Mouse (Mus musculus): ENCODE measurements around the gene Cd7. TPM values are rescaled to one million over a fixed set of nuclear protein-coding genes. Genes with fewer than 3 reads are reported as not detected.
A peak's percentile ranks its signal among the peaks of the same experiment; 100 is the strongest.

Cd7 gene
- polyA plus RNA-seq, 1 experiment from 2014 or later: not detected

GRCm38 (mm10) chr11:121041212-121041611 is 2.0 kb upstream of the Cd7 start:
- Histone ChIP-seq H3K4me2 (ENCODE audit: low read length) (no peak overlapping the region), H3K9me3 (ENCODE audit: control insufficient read depth, low read length) (no peaks in the 10 kb centered on the region), H3K36me3 (ENCODE audit: control insufficient read depth, insufficient read depth, low read length) (no peaks in the 10 kb centered on the region), H3K4me1 (ENCODE audit: control insufficient read depth, insufficient read depth, low read depth, low read length) (no peaks in the 10 kb centered on the region), H3K9ac (ENCODE audit: low read depth, low read length) (no peak overlapping the region), H3K4me3 (ENCODE audit: low read length) (no peak overlapping the region), H3K27ac (ENCODE audit: low read depth, low read length) (no peak overlapping the region), H3K27me3 (replicated peaks; ENCODE audit: control insufficient read depth, insufficient read depth, low read length) (no peaks in the 10 kb centered on the region)
- no peak for ATAC-seq
- WGBS: 13% methylated on average over 4 of the region's 4 CpGs

GRCm38 (mm10) chr11:121038366-121039240 is 615 bp downstream of the Cd7 start:
- ATAC-seq: no peak
- Histone ChIP-seq H3K4me1 (ENCODE audit: control insufficient read depth, insufficient read depth, low read depth, low read length) (no peaks in the 10 kb centered on the region), H3K4me2 (ENCODE audit: low read length) (no peak overlapping the region), H3K27ac (ENCODE audit: low read depth, low read length) (no peak overlapping the region), H3K27me3 (replicated peaks; ENCODE audit: control insufficient read depth, insufficient read depth, low read length) (no peaks in the 10 kb centered on the region), H3K9me3 (ENCODE audit: control insufficient read depth, low read length) (no peaks in the 10 kb centered on the region), H3K36me3 (ENCODE audit: control insufficient read depth, insufficient read depth, low read length) (no peaks in the 10 kb centered on the region), H3K4me3 (ENCODE audit: low read length) (no peak overlapping the region), H3K9ac (ENCODE audit: low read depth, low read length) (no peak overlapping the region)
- 88% methylated on average over 11 of the region's 11 CpGs for WGBS

GRCm38 (mm10) chr11:121033118-121033517 is 6.1 kb downstream of the Cd7 start:
- Histone ChIP-seq H3K27ac (ENCODE audit: low read depth, low read length) (no peak overlapping the region), H3K4me2 (ENCODE audit: low read length) (no peak overlapping the region), H3K4me1 (ENCODE audit: control insufficient read depth, insufficient read depth, low read depth, low read length) (no peaks in the 10 kb centered on the region), H3K27me3 (replicated peaks; ENCODE audit: control insufficient read depth, insufficient read depth, low read length) (no peaks in the 10 kb centered on the region), H3K4me3 (ENCODE audit: low read length) (no peak overlapping the region), H3K36me3 (ENCODE audit: control insufficient read depth, insufficient read depth, low read length) (no peaks in the 10 kb centered on the region), H3K9me3 (ENCODE audit: control insufficient read depth, low read length) (no peaks in the 10 kb centered on the region), H3K9ac (ENCODE audit: low read depth, low read length) (no peak overlapping the region)
- ATAC-seq: no peak
- 85% methylated on average over 5 of the region's 5 CpGs for WGBS

- Histone ChIP-seq H3K36me3 (ENCODE audit: control insufficient read depth, insufficient read depth, low read length) (no peaks in the 10 kb centered on the region), H3K4me1 (ENCODE audit: control insufficient read depth, insufficient read depth, low read depth, low read length) (no peaks in the 10 kb centered on the region)
- 88% methylated on average over 7 of the region's 7 CpGs for WGBS
Observed at GRCm38 (mm10) chr11:121027259-121027658, 12.0 kb downstream of the Cd7 start.

GRCm38 (mm10) chr11:121024163-121024562 is 15.1 kb downstream of the Cd7 start:
- no peaks in the 10 kb centered on the region for H3K36me3 ChIP-seq (ENCODE audit: control insufficient read depth, insufficient read depth, low read length)
- H3K4me2 ChIP-seq (ENCODE audit: low read length): no peak overlapping the region
- H3K27me3 ChIP-seq (replicated peaks; ENCODE audit: control insufficient read depth, insufficient read depth, low read length): no peaks in the 10 kb centered on the region
- H3K4me3 ChIP-seq (ENCODE audit: low read length): no peak overlapping the region
- H3K4me1 ChIP-seq (ENCODE audit: control insufficient read depth, insufficient read depth, low read depth, low read length): no peaks in the 10 kb centered on the region
- no peak overlapping the region for H3K9ac ChIP-seq (ENCODE audit: low read depth, low read length)
- H3K9me3 ChIP-seq (ENCODE audit: control insufficient read depth, low read length): no peaks in the 10 kb centered on the region
- 64% methylated on average over 6 of the region's 6 CpGs for WGBS
- ATAC-seq: no peak
- H3K27ac ChIP-seq (ENCODE audit: low read depth, low read length): no peak overlapping the region

More at GRCm38 (mm10) chr11:121027259-121027658, 12.0 kb downstream of the Cd7 start:
- Histone ChIP-seq H3K9me3 (ENCODE audit: control insufficient read depth, low read length) (no peaks in the 10 kb centered on the region), H3K4me3 (ENCODE audit: low read length) (no peak overlapping the region), H3K27ac (ENCODE audit: low read depth, low read length) (no peak overlapping the region), H3K27me3 (replicated peaks; ENCODE audit: control insufficient read depth, insufficient read depth, low read length) (no peaks in the 10 kb centered on the region), H3K4me2 (ENCODE audit: low read length) (no peak overlapping the region), H3K9ac (ENCODE audit: low read depth, low read length) (no peak overlapping the region)
- ATAC-seq: no peak

GRCm38 (mm10) chr11:121019501-121019900 is 19.7 kb downstream of the Cd7 start:
- WGBS: 81% methylated on average over 5 of the region's 5 CpGs
- no peak overlapping the region for H3K27ac ChIP-seq (ENCODE audit: low read depth, low read length)
- no peak for ATAC-seq
- H3K4me1 ChIP-seq (ENCODE audit: control insufficient read depth, insufficient read depth, low read depth, low read length): no peaks in the 10 kb centered on the region
- H3K9me3 ChIP-seq (ENCODE audit: control insufficient read depth, low read length): no peaks in the 10 kb centered on the region
- H3K4me2 ChIP-seq (ENCODE audit: low read length): no peak overlapping the region
- H3K9ac ChIP-seq (ENCODE audit: low read depth, low read length): no peak overlapping the region
- H3K36me3 ChIP-seq (ENCODE audit: control insufficient read depth, insufficient read depth, low read length): no peaks in the 10 kb centered on the region
- H3K4me3 ChIP-seq (ENCODE audit: low read length): no peak overlapping the region
- no peaks in the 10 kb centered on the region for H3K27me3 ChIP-seq (replicated peaks; ENCODE audit: control insufficient read depth, insufficient read depth, low read length)

- WGBS: 39% methylated on average over 3 of the region's 3 CpGs
- H3K4me3 ChIP-seq (ENCODE audit: low read length): no peak overlapping the region
- H3K4me1 ChIP-seq (ENCODE audit: control insufficient read depth, insufficient read depth, low read depth, low read length): no peaks in the 10 kb centered on the region
- no peak overlapping the region for H3K27ac ChIP-seq (ENCODE audit: low read depth, low read length)
- H3K9me3 ChIP-seq (ENCODE audit: control insufficient read depth, low read length): no peaks in the 10 kb centered on the region
- H3K9ac ChIP-seq (ENCODE audit: low read depth, low read length): no peak overlapping the region
- H3K27me3 ChIP-seq (replicated peaks; ENCODE audit: control insufficient read depth, insufficient read depth, low read length): no peaks in the 10 kb centered on the region
- H3K4me2 ChIP-seq (ENCODE audit: low read length): no peak overlapping the region
- peak; percentile 84 for ATAC-seq
- H3K36me3 ChIP-seq (ENCODE audit: control insufficient read depth, insufficient read depth, low read length): no peaks in the 10 kb centered on the region
Observed at GRCm38 (mm10) chr11:121017703-121018102, 21.5 kb downstream of the Cd7 start.

- WGBS: 72% methylated on average over 6 of the region's 6 CpGs
- ATAC-seq: no peak
Observed at GRCm38 (mm10) chr11:121015472-121015871, 23.7 kb downstream of the Cd7 start.

GRCm38 (mm10) chr11:121014896-121015300 is 24.3 kb downstream of the Cd7 start:
- Histone ChIP-seq H3K27me3 (replicated peaks; ENCODE audit: control insufficient read depth, insufficient read depth, low read length) (no peaks in the 10 kb centered on the region), H3K4me1 (ENCODE audit: control insufficient read depth, insufficient read depth, low read depth, low read length) (no peaks in the 10 kb centered on the region), H3K4me2 (ENCODE audit: low read length) (peak overlapping the region; percentile 45), H3K4me3 (ENCODE audit: low read length) (peak overlapping the region; percentile 9; the same call in 1 of the 2 replicates), H3K9ac (ENCODE audit: low read depth, low read length) (peak overlapping the region; percentile 28; the same call in 1 of the 2 replicates), H3K36me3 (ENCODE audit: control insufficient read depth, insufficient read depth, low read length) (no peaks in the 10 kb centered on the region), H3K9me3 (ENCODE audit: control insufficient read depth, low read length) (no peaks in the 10 kb centered on the region), H3K27ac (ENCODE audit: low read depth, low read length) (no peak overlapping the region)
- no peak for ATAC-seq
- WGBS: 58% methylated on average over 19 of the region's 19 CpGs

More at GRCm38 (mm10) chr11:121015472-121015871, 23.7 kb downstream of the Cd7 start:
- Histone ChIP-seq H3K4me2 (ENCODE audit: low read length) (no peak overlapping the region), H3K36me3 (ENCODE audit: control insufficient read depth, insufficient read depth, low read length) (no peaks in the 10 kb centered on the region), H3K9me3 (ENCODE audit: control insufficient read depth, low read length) (no peaks in the 10 kb centered on the region), H3K4me3 (ENCODE audit: low read length) (no peak overlapping the region), H3K27ac (ENCODE audit: low read depth, low read length) (no peak overlapping the region), H3K9ac (ENCODE audit: low read depth, low read length) (no peak overlapping the region), H3K27me3 (replicated peaks; ENCODE audit: control insufficient read depth, insufficient read depth, low read length) (no peaks in the 10 kb centered on the region), H3K4me1 (ENCODE audit: control insufficient read depth, insufficient read depth, low read depth, low read length) (no peaks in the 10 kb centered on the region)

Data from hindbrain, embryonic 16.5 days (tissue).